Mouse (Mus musculus) G1E (cell line): ENCODE measurements around the gene Traf3ip2. TPM values are rescaled to one million over a fixed set of nuclear protein-coding genes. Genes with fewer than 3 reads are reported as not detected.

Experiments used
- ATAC-seq: 2 replicates; pipeline ENCODE4 v1.8.0; 2016; ENCODE audit warnings: mild to moderate bottlenecking; ENCODE audit not compliant: insufficient number of reproducible peaks, poor library complexity, low FRiP score, severe bottlenecking; ENCODE audit errors: extremely low read depth
- DNase-seq: peaks from one replicate; pipeline ENCODE4 v3.0.0; 2012; ENCODE audit warnings: low spot score
- H3K27me3 ChIP-seq: 2 replicates; pipeline ENCODE4 v1.6.1; 2012; ENCODE audit warnings: mild to moderate bottlenecking, low read length, inconsistent platforms; ENCODE audit not compliant: insufficient read depth
- H3K36me3 ChIP-seq: replicated peaks from 2 replicates; pipeline ENCODE3; 2012; ENCODE audit warnings: mild to moderate bottlenecking, inconsistent platforms
- H3K4me1 ChIP-seq: 2 replicates; pipeline ENCODE4 v1.6.1; 2012; ENCODE audit warnings: low read depth, low read length, inconsistent platforms, mixed read lengths; ENCODE audit not compliant: insufficient read depth
- H3K4me3 ChIP-seq: 2 replicates; pipeline ENCODE4 v1.5.1; 2012; ENCODE audit warnings: low read depth, mild to moderate bottlenecking, inconsistent platforms, low read length, moderate library complexity, mixed read lengths
- H3K9me3 ChIP-seq: replicated peaks from 2 replicates; pipeline ENCODE4 v1.6.1; 2012; ENCODE audit warnings: inconsistent platforms
- CTCF ChIP-seq: IDR thresholded peaks from 2 replicates; pipeline ENCODE4 v1.5.1; 2012; ENCODE audit warnings: low read depth, low read length, inconsistent platforms, mixed read lengths
- GATA1 ChIP-seq: IDR thresholded peaks from 2 replicates; pipeline ENCODE4 v1.6.1; 2012; ENCODE audit warnings: borderline replicate concordance, low read length, inconsistent platforms, mixed read lengths
- GATA2 ChIP-seq: IDR thresholded peaks from 2 replicates; pipeline ENCODE4 v1.6.1; 2012; ENCODE audit warnings: low read depth, low read length, inconsistent platforms, borderline replicate concordance
- POLR2AphosphoS5 ChIP-seq: IDR thresholded peaks from 2 replicates; pipeline ENCODE4 v1.6.1; 2012; ENCODE audit warnings: low read depth, low read length, inconsistent platforms; ENCODE audit not compliant: insufficient replicate concordance
- TAL1 ChIP-seq: conservative IDR thresholded peaks from 2 replicates; pipeline ENCODE4 v1.6.1; 2012; ENCODE audit warnings: low read depth, low read length, inconsistent platforms, mixed read lengths
- polyA plus RNA-seq: library from polyadenylated mRNA; stranded (reverse); fragments of >175 nt; gene quantifications from 2 replicates; pipeline ENCODE4 v1.2.3, GENCODE M21; 2012
- total RNA-seq, 2 experiments: library from RNA; stranded (forward) in 1 of 2; stranded (reverse) in 1 of 2; fragments of 200-1000 nt in 1 of 2; fragments of >200 nt in 1 of 2; fragmentation: Nextera tagmentation in 1 of 2; gene quantifications; 2 replicates each; pipeline ENCODE4 v1.2.3; 2014 to 2017

The Traf3ip2 gene
- total and polyA plus RNA-seq, 3 experiments, result 0.75 to 2.2 (median 1.9) TPM

DNA sequence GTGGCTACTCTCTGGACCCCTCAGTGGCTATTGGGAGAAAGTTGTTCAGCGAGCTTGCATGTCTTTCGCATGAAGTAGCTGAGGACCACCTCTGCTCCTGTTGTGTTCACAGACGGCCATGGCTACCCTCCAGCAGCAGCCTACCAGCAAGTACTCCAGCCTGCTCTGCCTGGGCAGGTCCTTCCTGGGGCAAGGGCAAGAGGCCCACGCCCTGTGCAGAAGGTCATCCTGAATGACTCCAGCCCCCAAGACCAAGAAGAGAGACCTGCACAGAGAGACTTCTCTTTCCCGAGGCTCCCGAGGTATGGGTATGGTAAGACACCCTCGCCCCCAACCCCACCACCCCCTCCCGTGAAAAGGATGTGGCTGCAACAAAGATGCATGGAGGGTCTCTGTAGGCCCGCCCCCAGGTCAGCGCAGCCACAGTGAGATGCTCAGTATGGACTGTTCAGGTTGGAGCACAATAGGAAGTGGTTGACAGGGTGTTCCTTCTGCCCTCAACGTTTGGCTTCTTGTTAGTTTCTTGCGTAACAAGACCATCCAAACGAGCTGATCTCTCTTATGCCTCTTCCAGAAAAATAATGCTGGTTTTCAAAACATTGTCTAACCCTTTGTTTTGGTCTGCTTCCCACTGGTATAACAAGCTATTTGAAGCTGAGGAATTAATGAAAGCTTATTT is 21.8 kb downstream of the Traf3ip2 start:
- ATAC-seq (no peak), DNase-seq (no peak)
- Histone ChIP-seq H3K4me3 (no peak overlapping the region), H3K4me1 (no peaks in the 10 kb centered on the region), H3K27me3 (peaks cover 10% of the 10 kb centered on the region), H3K9me3 (no peaks in the 10 kb centered on the region), H3K36me3 (no peaks in the 10 kb centered on the region)
- TF ChIP-seq TAL1 (no peak), GATA1 (no peak), GATA2 (no peak), CTCF (no peak), POLR2AphosphoS5 (no peak)

- Histone ChIP-seq H3K9me3 (no peaks in the 10 kb centered on the region), H3K4me3 (no peak overlapping the region), H3K36me3 (no peaks in the 10 kb centered on the region), H3K4me1 (no peaks in the 10 kb centered on the region), H3K27me3 (peaks cover 10% of the 10 kb centered on the region)
- TF ChIP-seq POLR2AphosphoS5 (no peak), TAL1 (no peak)
- DNase-seq (no peak), ATAC-seq (no peak)
Measured at GRCm38 (mm10) chr10:39638862-39639261, 26.1 kb downstream of the Traf3ip2 start.

DNA sequence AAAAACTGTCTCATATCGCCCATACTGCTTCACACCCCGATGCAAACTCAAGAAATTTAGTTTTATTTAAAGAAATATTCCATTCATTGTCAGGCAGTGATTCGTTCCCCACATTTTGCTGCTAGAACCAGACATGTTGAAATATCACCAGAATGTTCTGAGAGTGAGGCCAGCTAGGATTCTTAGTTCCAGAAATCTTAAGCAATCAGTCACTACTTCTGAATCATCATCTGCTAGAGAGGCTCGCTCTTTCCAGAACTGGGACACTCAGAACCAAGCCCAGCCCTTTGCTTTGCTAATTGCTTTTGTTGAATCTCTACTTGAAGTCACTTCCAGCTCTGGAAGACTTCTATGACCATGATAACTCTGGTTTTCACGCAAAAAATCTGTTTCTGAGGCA is 27.0 kb downstream of the Traf3ip2 start:
- TF ChIP-seq GATA2 (no peak), CTCF (no peak), POLR2AphosphoS5 (no peak), GATA1 (no peak), TAL1 (no peak)
- Histone ChIP-seq H3K4me3 (no peak overlapping the region), H3K27me3 (peaks cover 10% of the 10 kb centered on the region), H3K9me3 (no peaks in the 10 kb centered on the region), H3K4me1 (no peaks in the 10 kb centered on the region), H3K36me3 (no peaks in the 10 kb centered on the region)
- ATAC-seq (no peak), DNase-seq (no peak)

GRCm38 (mm10) chr10:39640817-39641226 is 28.1 kb downstream of the Traf3ip2 start:
- peaks cover 10% of the 10 kb centered on the region for H3K27me3 ChIP-seq
- H3K36me3 ChIP-seq, result no peaks in the 10 kb centered on the region
- ATAC-seq, result no peak
- no peaks in the 10 kb centered on the region for H3K4me1 ChIP-seq
- TF ChIP-seq POLR2AphosphoS5 (no peak), GATA1 (no peak), GATA2 (no peak), CTCF (no peak)
- no peak overlapping the region for H3K4me3 ChIP-seq
- no peaks in the 10 kb centered on the region for H3K9me3 ChIP-seq
- DNase-seq, result no peak

DNA sequence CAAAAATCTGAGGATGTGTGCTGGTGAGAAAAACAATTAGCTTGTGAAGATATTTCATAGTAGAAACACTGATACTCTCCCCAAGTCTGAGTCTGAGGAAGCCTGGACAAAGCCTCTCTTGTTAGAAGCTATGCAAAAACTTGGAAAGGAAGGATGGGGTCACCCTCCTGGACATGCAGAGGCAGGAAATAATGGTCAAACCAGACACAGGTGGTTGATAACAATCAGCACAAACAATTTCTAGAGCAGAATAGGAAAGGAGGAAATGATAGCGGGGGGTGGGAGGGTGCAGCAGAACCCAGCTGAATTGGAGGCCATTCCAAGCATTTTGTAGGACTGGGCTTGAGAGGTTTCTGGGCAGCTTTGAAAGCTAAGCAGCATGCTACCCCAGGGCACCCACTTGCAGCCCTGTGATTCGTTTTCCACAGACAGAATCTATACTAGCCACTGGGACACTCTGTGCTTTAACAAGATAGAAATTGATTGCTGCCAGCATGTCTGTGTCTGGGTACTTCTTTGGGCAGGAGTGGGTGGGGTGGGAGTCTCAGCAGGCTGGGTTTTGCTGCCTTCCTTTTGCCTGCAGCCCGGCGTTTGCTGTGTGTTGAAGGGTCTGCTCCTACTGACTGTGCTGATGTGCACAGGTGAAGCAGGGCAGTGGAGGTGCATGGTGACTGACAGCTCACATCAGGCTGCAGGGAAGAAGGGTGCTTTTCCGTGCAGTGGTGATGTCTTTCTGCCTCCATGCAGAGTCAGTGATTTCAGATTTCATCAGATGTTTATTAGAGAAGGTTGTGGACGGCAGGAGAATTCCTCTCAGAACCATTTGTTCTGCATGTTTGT is 33.3 kb downstream of the Traf3ip2 start:
- TF ChIP-seq GATA2, result no peak
- TF ChIP-seq POLR2AphosphoS5, result no peak
- no peak for TF ChIP-seq TAL1
- TF ChIP-seq GATA1, result no peak
- TF ChIP-seq CTCF, result no peak
- ATAC-seq (peak; percentile 15; the same call in 1 of the 2 replicates), DNase-seq (no peak)
- no peaks in the 10 kb centered on the region for H3K36me3 ChIP-seq
- 0 out of 2 replicates have a peak, but pooled peaks cover 2% of the 10 kb centered on the region for H3K4me1 ChIP-seq
- peaks cover 2% of the 10 kb centered on the region; the same call in 1 of the 2 replicates for H3K27me3 ChIP-seq
- H3K4me3 ChIP-seq, result no peak overlapping the region
- no peaks in the 10 kb centered on the region for H3K9me3 ChIP-seq

DNA sequence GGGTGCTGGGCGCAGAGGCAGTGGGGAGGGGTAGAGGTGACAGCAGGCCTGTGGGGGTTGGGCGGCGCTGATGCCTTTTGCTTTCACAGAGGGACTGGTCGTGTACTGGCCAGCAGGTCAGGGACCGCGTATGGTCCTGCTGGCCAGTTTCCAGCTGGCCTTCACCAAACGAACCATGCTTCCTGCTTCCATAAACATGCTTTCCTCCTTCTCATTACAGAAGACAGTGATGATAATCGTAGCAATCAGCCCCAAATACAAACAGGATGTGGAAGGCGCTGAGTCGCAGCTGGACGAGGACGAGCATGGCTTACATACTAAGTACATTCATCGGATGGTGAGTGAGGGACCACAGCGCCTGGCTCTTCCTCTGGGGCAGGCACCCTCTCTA is 33.9 kb downstream of the Traf3ip2 start:
- Histone ChIP-seq H3K4me3 (no peak overlapping the region), H3K4me1 (0 out of 2 replicates have a peak, but pooled peaks cover 2% of the 10 kb centered on the region), H3K9me3 (no peaks in the 10 kb centered on the region), H3K36me3 (no peaks in the 10 kb centered on the region), H3K27me3 (peaks cover 2% of the 10 kb centered on the region; the same call in 1 of the 2 replicates)
- no peak for TF ChIP-seq TAL1
- no peak for TF ChIP-seq GATA1
- no peak for TF ChIP-seq CTCF
- no peak for TF ChIP-seq GATA2
- TF ChIP-seq POLR2AphosphoS5, result no peak
- no peak for DNase-seq
- no peak for ATAC-seq
